Mouse (Mus musculus) urinary bladder, postnatal 25 days (tissue): ENCODE data around the gene Urgcp.

Experiments used
- DNase-seq: peaks from one replicate; pipeline ENCODE4 v3.0.0; 2022; ENCODE audit warnings: low spot score

Gene Urgcp

DNA sequence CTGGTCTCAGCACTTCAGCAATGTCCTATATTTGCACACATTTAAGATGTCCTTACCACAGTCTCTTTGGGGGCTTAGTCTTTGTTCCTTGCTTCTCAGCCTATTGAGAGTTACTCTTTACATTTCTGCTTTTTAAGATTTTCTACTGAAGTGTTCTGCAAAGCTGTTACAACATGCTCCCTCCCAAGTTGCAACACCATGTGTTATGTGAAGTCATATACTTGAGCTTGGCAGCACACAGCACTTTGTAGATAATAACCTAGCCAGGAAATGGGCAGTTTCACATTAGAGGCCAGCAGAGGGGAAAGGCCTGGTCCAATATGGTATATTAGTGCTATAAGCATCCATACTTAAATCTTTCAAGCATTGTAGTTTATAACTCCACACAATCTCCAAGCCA is 23.6 kb upstream of the Urgcp start:
- no peak for DNase-seq

- DNase-seq: no peak
Measured at GRCm38 (mm10) chr11:5782199-5782944, 20.2 kb upstream of the Urgcp start.

GRCm38 (mm10) chr11:5780035-5780499 is 17.9 kb upstream of the Urgcp start:
- DNase-seq: no peak

DNA sequence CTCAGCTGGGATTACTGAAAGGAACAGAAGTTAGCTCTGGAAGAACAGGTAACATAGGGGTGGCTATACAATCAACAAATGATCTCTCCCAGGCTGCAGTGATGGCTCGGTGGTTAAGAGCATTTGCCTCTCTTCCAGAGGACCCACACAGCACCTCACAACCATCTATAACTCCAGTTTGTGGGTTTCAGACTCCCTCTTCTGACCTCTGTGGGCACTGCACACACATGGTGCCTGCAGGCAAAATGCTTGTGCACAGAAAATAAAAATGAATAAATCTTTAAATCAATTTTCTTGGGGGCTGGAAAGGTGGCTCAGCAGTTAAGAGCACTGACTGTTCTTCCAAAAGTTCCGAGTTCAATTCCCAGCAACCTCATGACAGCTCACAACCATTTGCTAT is 16.3 kb upstream of the Urgcp start:
- DNase-seq: no peak

DNA sequence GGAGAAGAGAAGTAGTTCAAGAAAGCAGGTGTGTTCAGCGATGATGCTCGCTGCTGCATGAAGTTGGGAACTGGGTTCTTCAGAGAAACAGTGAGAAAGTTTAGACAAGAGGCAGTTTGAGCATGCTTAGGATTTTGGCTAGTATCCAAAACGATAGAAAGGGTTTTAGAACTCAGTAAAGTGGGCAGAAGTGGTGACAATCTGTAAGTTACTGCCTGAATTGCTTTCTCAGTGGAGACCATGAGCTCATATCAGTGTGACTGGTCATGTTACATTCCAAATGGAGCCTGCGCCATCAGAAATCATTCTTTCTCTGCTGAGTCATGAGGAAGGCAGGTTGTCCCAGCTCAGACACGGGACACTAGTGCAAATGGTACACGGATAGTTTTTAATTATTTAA is 3.8 kb upstream of the Urgcp start:
- DNase-seq: no peak

- no peak for DNase-seq
Measured at GRCm38 (mm10) chr11:5762633-5762982, 432 bp upstream of the Urgcp start.

DNA sequence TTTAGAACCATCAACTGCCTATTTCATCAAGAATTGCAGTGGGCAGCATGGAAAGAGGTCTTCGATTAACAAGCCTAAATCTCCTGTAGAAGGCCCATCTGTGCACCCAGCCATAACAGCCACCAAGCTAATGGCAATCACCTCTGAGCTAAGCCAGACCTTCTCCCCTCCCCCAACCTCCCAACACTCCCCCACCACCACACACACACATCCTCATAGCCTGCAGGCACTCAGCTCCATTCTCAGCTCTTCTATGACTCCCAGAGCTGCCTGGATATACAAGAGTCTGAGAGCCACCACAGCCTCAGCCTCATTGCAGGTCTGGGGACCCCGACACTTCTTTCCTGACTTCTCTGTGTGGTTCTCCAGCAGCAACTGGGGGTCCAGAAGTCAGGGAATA is 8.4 kb downstream of the Urgcp start:
- DNase-seq: no peak

DNA sequence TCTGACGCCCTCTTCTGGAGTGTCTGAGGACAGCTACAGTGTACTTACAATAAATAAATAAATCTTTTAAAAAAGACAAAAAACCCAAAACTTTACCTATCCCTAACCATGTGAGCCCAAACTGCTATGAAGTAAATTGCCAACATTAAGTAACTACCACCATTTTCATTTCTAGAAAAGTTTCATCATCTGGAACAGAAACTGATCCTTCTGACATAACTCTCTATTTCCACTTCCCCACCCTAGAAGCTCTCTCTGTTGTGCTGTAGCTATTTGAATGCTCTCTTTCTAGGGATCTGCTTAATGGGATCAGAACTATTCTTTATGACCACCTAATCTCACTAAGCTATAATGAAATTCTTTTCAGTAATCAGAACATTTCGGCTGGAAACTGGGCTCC is 17.2 kb downstream of the Urgcp start:
- no peak for DNase-seq

DNA sequence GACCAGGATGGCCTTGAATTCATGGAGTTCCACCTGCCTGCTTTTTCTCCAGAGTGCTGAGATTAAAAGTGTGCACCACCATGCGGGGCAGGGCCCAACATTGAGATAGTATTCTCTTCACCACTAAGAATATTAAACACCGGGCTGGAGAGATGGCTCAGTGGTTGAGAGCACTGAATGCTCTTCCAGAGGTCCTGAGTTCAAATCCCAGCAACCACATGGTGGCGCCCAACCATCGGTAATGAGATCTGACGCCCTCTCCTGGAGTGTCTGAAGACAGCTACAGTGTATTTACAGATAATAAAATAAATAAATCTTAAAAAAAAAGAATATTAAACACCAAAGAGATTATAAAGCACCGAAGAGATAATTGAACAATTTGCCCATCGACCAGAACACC is 20.1 kb downstream of the Urgcp start:
- no peak for DNase-seq

DNA sequence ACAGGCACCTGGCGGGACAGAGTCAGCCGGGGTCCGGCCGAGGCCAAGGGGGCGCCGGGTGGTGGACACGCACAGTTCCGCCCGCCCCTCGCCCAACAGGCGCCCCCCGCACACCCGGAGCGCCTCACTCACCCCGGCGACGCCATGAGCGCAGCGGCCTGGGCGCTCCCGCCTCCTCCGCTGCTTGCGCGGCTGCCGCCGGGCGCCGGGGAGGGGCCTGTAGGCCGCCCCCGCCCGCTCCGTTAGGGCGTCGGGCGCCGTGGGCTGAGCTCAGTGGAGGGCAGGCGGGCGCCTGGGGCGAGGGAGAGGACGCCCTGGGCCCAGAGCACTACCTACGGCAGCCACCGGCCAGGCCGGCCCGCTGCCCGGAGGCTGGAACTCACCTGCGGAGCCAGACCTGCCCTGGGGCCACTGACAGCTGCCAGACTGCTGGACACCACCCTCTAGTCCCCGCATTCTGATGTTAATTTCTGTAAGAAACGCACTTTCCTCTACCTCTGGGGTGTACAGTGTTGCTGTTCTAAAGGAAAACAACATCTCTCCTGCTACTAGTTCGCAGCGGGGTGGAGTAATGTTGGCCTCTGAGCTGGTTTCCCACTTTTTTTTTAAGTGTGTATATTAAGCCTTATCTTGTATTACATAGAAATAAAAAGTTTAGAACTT is 21.1 kb downstream of the Urgcp start:
- DNase-seq: peak; percentile 71

- DNase-seq: no peak
Measured at GRCm38 (mm10) chr11:5740599-5740964, 21.6 kb downstream of the Urgcp start.

DNA sequence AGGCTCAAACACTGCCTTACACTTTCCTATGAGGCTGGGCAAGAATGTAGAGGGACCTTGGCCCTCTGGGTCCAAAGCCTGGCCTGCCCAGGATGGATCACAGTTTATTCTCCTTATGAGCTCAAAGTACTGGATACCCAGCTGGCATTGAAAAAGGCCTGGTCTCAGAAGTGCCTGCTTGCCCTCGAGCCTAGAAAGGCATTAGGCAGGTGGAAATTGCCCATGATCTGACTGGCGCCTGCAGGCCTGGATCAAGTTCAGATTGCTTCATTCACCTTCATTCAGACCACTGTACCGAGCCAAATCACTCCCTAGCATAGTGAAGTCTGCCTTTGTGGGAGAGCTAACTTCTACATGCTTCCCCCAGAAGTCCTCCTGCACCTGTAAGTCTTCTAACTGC is 22.3 kb downstream of the Urgcp start:
- DNase-seq: no peak

GRCm38 (mm10) chr11:5738888-5739632 is 23.1 kb downstream of the Urgcp start:
- DNase-seq: no peak

GRCm38 (mm10) chr11:5737137-5737536 is 25.0 kb downstream of the Urgcp start:
- DNase-seq: no peak

DNA sequence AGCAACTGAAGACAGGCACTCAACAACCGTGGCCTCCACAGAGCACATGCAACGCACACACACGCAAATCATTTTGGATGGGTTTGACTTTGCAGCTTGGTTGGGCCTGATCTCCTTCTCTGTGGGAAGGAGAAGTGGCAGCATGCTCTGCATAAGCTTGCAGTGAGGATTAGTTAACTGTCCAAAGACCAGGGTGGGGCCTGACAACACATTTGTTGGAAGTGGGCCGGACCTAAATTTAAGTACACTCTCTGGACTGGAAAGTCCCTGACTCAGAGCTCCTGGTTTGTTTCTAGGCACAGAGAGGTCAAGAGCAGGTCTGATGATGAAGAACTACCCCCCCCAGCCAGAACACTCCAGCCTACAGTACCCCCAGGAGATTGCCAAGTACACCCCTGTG is 27.9 kb downstream of the Urgcp start:
- DNase-seq: no peak

GRCm38 (mm10) chr11:5732401-5732800 is 29.8 kb downstream of the Urgcp start:
- DNase-seq: no peak

- no peak for DNase-seq
Measured at GRCm38 (mm10) chr11:5729582-5729981, 32.6 kb downstream of the Urgcp start.

GRCm38 (mm10) chr11:5718611-5719354 is 43.4 kb downstream of the Urgcp start:
- DNase-seq: no peak

DNA sequence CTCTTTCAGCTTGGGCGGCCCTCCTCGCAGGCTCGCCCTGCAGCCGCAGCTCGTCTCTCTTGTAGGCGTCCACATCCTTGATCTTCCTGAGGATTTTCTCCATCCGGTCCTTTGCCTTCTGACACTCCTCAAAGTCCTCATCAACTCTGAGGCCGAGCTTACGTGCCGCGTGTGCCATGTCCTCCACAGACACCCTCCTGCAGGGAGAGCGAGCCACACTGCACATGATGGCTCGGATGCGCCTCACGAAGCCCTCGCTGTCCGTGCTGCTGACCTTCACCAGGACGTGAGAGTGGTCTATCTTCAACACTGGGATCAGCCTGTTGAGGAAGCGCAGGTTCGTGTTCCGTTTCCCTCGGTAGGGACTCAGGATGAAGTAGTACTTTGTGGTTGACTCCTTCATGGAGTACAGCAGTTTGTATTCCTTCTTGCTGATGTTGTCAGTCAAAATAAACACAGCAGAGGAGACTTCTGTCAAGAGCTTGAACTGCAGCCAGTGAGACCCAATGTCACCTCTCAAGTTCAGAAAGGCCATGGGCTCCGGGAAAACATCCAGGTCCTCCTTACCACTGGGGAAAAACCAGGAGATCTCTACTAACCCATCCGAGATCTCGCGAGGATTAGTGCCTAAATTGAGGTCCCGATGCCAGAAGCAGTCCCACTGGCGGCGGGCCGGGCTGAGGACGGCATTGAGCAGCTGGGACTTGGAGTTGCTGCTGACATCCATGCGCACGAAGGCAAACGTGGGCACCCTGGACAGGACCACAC is 45.1 kb downstream of the Urgcp start:
- DNase-seq: no peak

- no peak for DNase-seq
Measured at GRCm38 (mm10) chr11:5716246-5716645, 45.9 kb downstream of the Urgcp start.

DNA sequence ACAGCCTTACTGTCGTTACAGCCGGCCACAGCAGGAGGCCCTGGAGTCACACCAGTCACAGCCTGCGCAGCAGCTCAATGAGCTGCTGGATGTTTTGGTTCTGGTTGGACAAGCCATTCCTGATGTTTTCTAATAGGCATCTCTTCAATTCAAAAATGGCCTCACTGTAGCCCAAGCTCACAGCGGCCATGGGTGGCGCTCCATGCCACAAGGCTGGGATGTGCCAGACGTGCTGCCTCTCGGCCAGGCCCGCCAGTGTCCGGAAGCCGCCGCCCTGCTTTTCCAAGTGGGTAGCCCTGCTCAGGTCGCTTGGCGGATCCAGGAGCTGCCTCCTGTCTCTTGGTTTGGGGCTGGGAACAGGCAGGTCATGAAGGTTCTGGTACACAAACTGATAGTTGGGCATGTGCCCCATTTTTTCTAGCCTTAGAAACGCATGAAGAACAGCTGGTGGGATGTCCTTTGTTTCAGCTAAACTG is 46.5 kb downstream of the Urgcp start, which contains the start of gene Mrps24:
TSS of gene Mrps24 (minus strand) at position 51 of the 476 bp plus-strand sequence.
- no peak for DNase-seq
